ENCODE assay signal across 15 mouse cellular contexts in genomic region chr8:88598578-88598977, GRCm38 (mm10). TPM values are rescaled to one million over a fixed set of nuclear protein-coding genes. Genes with fewer than 3 reads are reported as not detected.
"Had no signal": no experiment of that assay in that cellular context is flagged by ENCODE, and none has a peak within 500 bp of the region (broad histone marks: within the 10 kb centered on the region; RNA-seq: fewer than 3 reads in every experiment).

No protein-coding gene starts in this region.

- H3K36me3 ChIP-seq: liver, embryonic 13.5 days; lung, embryonic 15.5 days; midbrain, embryonic 12.5 days; midbrain, embryonic 15.5 days; neural tube, embryonic 13.5 days had no signal

- DNase-seq: kidney, adult 2 months; kidney, postnatal 14 days; left cerebral cortex, postnatal 4 days; liver, embryonic 13.5 days; retina, postnatal 1 day; right cerebral cortex, postnatal 25 days; thymus, adult 18-20 months; thymus, postnatal 36 days had no signal

- H3K9ac ChIP-seq: liver, embryonic 13.5 days; lung, embryonic 15.5 days; midbrain, embryonic 12.5 days; midbrain, embryonic 15.5 days; neural tube, embryonic 13.5 days had no signal

- H3K9me3 ChIP-seq: midbrain, embryonic 15.5 days; neural tube, embryonic 13.5 days had no signal

- H3K27me3 ChIP-seq: liver, embryonic 13.5 days; lung, embryonic 15.5 days; midbrain, embryonic 12.5 days; midbrain, embryonic 15.5 days; neural tube, embryonic 13.5 days had no signal

- H3K27ac ChIP-seq: liver, embryonic 13.5 days; lung, embryonic 15.5 days; midbrain, embryonic 12.5 days; midbrain, embryonic 15.5 days; neural tube, embryonic 13.5 days had no signal

- ATAC-seq: intestine, postnatal 0 days; midbrain, embryonic 15.5 days had no signal

- H3K4me3 ChIP-seq: liver, embryonic 13.5 days; lung, embryonic 15.5 days; megakaryocyte, embryonic 14.5 days; midbrain, embryonic 12.5 days; midbrain, embryonic 15.5 days; myocyte; neural tube, embryonic 13.5 days had no signal

- H3K4me1 ChIP-seq: liver, embryonic 13.5 days had no signal

- H3K4me2 ChIP-seq: liver, embryonic 13.5 days; lung, embryonic 15.5 days; midbrain, embryonic 12.5 days; midbrain, embryonic 15.5 days; neural tube, embryonic 13.5 days had no signal

RNA-seq across cellular contexts. Expression of gene Nod2, which starts 48.5 kb away (rescaled TPM):
- polyA plus RNA-seq: neural tube, embryonic 13.5 days had no signal
